Mouse (Mus musculus): Measurements from ENCODE around the gene Mcidas.

DNA sequence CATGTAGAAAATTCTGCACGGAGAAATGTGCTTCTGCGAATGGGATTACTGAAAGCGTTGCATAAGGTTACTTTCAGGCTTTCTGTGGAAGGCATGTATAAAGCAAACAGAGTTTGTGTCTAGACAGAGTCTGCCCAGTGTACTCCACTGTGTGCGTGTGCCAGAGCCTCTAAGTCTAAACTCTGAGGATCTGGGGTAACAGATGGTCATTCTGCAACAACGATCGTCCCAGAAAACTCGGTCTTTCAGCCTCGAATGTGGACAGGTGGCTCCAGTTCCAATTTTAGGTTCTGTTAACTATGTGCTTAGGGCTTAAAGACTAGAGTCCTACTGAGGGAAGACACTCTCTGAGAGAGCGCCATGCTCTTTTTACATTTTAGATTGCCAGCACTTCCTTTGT lies 48.3 kb upstream of the Mcidas start:
- TF ChIP-seq CTCF (IDR thresholded peaks at IDR 0.05; ENCODE audit: control insufficient read depth, insufficient read depth, low read length) (no peak), POLR2A (IDR thresholded peaks at IDR 0.05; ENCODE audit: borderline replicate concordance, control insufficient read depth, low read depth, low read length) (no peak)
